Mouse (Mus musculus) frontal cortex, adult 2 months (tissue): ENCODE results near the gene Slc28a2. TPM values are rescaled to one million over a fixed set of nuclear protein-coding genes. Genes with fewer than 3 reads are reported as not detected.
"Not testable (repeated sequence)": the region's sequence is repeated elsewhere in the genome, so short reads cannot be mapped to it uniquely, and the experiment has no call there.

ENCODE experiments used
- DNase-seq, 2 experiments: peaks; one replicate each; pipeline ENCODE4 v3.0.0; 2022; ENCODE audit warnings: low spot score in 1 of 2; ENCODE audit errors: extremely low spot score in 1 of 2
- polyA plus RNA-seq: library from polyadenylated mRNA; depleted of rRNA; stranded (reverse); fragments of >200 nt; gene quantifications from 2 replicates; pipeline ENCODE4 v1.2.3, GENCODE M21; 2012; rRNA removed

The Slc28a2 gene
- polyA plus RNA-seq, 1 experiment = 0.16 TPM

DNA sequence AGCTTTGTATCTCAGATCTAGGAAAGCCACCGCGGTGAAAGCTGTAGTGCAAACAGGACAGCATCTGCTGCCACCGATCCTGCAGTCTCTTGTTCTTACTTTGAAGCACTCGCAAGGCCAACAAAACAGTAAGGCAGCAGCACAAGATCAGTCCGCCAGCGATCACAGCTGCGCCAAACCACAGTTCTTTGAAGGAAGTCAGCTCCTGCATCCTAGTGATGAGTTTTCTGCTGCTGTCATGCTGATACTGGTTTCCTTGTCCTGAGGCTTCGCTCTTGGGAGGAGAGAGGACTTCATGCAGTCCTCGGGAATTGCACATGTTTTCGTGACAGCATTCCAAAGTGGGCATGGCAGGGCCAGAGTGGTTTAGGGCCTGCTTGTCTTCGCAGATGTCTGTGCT, 40.6 kb downstream of the Slc28a2 start:
- DNase-seq = no peak

DNA sequence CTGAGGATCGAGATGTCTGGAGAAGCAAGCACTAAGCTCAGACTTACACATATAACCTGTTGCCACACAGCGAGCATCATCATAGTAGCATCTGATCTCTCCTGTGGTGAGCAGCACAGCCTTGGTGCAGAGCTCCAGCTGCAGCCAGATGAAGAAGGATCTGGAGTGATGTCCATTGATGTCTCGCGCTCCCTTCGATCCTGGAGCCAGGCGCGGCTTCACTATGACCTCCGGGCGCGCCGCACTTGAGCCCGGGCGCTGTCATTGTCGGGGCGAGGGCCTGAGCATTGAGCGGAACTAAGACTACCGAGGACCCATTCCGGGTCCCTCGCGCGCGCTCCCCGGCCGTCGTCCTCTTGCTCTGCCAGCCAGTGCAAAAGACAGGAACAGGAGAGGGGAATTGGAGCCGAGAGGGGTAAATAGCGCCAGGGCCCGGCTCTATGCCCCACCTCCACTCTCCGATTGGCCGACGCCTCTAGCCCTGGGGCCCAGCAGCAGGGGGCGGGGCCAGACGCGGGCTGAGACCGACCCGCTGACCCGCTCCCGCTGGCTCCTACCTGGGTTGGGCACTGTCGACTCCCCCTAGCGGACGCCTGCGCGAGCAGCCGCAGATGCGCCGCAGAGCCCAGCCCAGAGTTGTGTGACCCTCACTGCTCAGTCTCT, 41.2 kb downstream of the Slc28a2 start:
- peak; percentile 66 to 87 for DNase-seq

DNA sequence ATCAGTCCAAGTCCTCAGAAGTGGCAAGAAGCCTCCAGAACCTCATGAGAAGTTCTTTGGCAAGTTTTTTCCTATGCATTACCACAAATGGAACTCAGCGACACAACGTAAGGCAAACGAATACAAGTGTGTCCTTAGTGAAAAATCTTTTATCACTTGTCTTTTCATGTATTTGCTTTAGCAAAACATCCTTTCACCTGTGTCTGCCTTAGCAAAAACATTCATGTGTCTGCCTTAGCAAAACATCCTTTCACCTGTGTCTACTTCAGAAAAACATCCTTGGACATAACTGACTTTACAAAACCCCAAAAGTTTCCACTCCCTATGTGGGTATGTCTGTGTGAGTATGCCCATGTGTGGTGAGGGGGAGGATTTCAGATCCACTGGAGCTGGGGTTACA, 42.9 kb downstream of the Slc28a2 start:
- no peak for DNase-seq

DNA sequence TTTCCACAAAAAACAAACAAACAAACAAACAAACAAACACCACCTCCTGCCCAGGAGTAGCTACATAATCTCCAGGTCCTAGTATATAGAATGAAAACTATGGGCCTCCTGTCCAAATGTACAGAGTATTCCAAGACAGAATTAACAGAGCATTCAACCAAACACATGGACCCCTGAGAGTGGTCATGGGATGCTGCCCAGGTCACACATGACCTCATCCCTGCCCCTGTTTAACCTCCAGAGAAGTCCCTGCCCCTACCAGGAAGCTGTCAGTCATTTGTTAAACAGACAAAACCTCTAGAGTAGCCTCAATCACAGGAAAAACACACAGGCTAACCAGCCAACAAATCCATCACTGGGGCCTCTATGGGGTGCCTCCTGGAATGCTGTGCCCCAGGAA, 50.3 kb downstream of the Slc28a2 start:
- DNase-seq = no peak

DNA sequence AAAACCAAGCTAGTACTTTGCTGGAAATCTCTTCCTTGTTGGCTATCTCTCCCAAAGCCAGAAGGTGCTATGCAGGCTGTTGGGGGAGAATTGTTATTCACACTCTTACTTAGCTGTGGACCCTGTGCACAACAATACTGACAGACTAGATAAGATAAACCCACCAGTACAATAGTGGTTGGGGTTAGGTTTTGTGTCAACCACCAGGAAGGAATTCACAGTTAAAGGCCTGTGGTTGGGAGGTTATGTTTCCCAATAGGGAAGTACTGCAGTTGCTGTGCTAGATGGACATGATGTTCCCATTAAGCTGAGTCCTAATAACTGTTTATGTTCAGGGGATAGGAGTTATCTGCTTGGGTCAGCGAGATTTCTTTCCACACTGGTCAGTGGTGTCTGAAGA, 57.5 kb downstream of the Slc28a2 start:
- not testable (repeated sequence) for DNase-seq

DNA sequence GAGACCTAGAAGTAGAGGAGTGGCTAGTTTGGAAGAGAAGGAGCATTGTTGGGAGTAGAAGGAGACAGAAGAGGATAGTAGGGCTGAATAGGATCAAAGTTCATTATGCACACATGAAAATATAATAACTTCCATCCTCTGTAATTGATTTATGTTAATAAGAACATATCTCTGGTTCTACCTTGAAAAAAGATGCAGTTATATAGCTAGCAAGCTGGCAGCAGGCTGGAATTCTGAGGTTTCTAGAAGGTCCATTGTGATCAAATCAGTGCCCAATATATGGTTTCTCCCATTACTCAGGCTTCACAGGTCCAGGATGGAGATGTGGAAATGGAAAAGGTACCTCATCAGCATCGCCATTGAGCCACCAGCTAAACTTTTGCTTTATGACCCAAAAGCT, 58.4 kb downstream of the Slc28a2 start, which contains the start of gene Gm14085:
TSS of gene Gm14085 (plus strand) at position 301 of the 400 bp plus-strand sequence.
- no peak for DNase-seq

DNA sequence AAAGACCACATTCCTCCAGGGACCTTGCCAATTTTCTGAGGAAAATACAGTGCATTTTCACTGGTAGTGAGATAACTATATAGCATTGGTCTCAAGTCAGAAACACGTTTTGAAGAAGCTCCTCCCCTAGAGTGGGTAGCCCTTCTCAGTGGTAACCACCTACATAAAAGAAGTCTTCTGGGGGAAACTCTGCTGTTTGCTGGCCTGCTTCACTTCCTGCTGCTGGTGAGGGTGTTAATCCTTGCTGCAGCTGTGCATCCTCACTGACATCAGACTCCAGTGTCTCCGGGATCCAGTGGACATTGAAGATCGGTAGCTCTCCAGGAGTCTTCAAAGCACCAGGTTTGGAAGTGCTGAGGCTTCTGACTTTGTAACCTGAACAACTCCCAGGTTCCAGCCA, 59.4 kb downstream of the Slc28a2 start:
- not testable (repeated sequence) for DNase-seq

DNA sequence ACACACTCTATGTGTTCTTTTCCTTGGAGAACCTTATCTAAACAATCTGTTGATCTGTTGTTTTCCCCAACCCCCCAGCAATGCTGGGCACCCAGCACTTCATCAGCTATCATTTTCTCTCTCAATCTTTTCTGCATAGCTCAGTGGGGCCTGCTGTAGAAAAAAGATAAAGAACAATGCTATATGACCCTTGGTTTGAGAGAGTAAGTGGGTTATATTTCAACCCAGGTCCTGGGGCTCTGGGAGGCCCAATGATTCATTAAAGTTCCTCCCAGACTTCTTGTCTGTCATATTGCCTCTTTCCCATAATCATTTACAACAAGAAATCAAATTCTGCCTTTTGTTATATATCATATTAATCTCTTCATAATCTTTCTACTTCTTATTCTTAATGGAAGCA, 59.8 kb downstream of the Slc28a2 start:
- DNase-seq = not testable (repeated sequence)

DNA sequence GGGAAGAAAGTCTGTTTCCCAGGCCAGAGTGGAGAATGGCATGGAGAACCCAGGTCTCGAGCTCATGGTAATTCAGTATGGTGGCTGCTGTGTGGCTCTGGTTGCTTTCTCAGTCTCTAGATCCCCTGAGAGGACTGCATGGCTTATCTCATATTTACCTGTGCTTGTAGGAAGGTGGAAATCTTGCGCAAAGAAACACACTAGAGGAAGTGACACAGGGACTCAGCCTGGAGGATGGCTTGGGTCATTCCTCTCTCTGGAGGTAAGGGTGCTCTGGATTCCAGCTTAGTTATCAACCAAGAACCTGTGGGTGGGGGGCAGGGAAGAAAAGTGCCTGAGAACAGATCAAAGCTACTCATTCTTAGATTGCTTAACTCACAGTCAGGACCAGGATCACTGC, 60.4 kb downstream of the Slc28a2 start:
- DNase-seq = no peak

Other genes with a start within 250 kb of the Slc28a2 start
- gene Patl2, start 240.3 kb upstream of the Slc28a2 start, polyA plus RNA-seq = 0.08 TPM in 1 of 2 replicates, not detected in the other
- gene Terb2, start 240.2 kb upstream of the Slc28a2 start, polyA plus RNA-seq = not detected in 2 replicates
- 14.4 and 15.9 TPM in 2 replicates for gene Sord, start 191.7 kb upstream of the Slc28a2 start, polyA plus RNA-seq
- 0.88 and 1.1 TPM in 2 replicates for gene Duox2, start 128.0 kb upstream of the Slc28a2 start, polyA plus RNA-seq
- 0.23 TPM in 1 of 2 replicates, not detected in the other for gene Duoxa2, start 127.6 kb upstream of the Slc28a2 start, polyA plus RNA-seq
- gene Duoxa1, start 112.7 kb upstream of the Slc28a2 start, polyA plus RNA-seq = 0.15 TPM in 1 of 2 replicates, not detected in the other
- 0.04 TPM in 1 of 2 replicates, not detected in the other for gene Duox1, start 110.8 kb upstream of the Slc28a2 start, polyA plus RNA-seq
- 45.1 and 57.6 TPM in 2 replicates for gene Shf, start 57.3 kb upstream of the Slc28a2 start, polyA plus RNA-seq
- not detected in 2 replicates for gene Gm14085, start 58.5 kb downstream of the Slc28a2 start, polyA plus RNA-seq
- gene Gatm, start 184.8 kb downstream of the Slc28a2 start, polyA plus RNA-seq = 111 and 114 TPM in 2 replicates
- 0.57 and 0.68 TPM in 2 replicates for gene AA467197, start 210.5 kb downstream of the Slc28a2 start, polyA plus RNA-seq